Mouse (Mus musculus): Measurements from ENCODE around the gene Sgo1. TPM values are rescaled to one million over a fixed set of nuclear protein-coding genes. Genes with fewer than 3 reads are reported as not detected.
"Not testable (repeated sequence)": the region's sequence is repeated elsewhere in the genome, so short reads cannot be mapped to it uniquely, and the experiment has no call there.

Gene Sgo1
- total RNA-seq, 2 experiments from 2014 or later: 0.12 to 0.15 TPM

DNA sequence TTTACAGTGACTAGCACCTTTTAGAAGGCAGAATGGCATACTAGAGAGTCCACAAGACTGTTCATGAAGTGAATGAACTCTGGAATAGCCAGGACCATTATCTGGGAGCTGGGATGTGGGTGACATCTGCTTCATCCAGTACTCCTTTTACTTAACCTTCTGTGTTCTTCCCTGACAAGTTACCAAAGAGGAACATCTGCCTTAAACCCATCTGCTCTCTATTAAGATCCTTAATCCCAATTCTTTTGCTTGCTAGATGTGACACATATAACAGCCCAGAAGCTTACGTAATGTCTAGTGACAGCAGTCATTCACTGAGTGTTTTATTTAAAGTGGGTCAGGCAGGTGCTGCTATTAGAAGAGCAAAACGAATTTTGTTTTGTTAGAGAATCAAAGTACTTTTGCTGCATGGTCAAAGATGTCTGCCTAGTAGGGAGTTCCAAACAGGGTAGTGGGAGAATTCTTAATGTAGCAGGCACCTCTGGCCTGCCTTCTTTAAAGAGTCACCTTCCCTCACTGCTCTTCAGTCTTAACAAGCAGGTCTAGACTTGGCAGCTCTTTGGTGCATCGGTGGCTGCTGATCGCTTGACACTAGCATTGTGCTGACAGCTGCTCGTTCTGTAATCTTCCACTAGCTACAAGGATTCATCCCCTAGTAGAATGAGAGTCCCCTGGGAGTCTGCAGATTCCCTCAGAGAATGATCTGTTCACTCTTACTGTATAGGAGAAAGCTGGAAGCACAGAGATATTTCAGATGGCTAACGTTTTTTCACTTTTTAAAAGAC lies 27.9 kb downstream of the Sgo1 start:
- DNase-seq (ENCODE audit: low spot score in 2 of 2): no peak
- Histone ChIP-seq H3K4me3 (no peak overlapping the region), H3K27ac (no peak overlapping the region)
- TF ChIP-seq CTCF (conservative IDR thresholded peaks at IDR 0.05): no peak

DNA sequence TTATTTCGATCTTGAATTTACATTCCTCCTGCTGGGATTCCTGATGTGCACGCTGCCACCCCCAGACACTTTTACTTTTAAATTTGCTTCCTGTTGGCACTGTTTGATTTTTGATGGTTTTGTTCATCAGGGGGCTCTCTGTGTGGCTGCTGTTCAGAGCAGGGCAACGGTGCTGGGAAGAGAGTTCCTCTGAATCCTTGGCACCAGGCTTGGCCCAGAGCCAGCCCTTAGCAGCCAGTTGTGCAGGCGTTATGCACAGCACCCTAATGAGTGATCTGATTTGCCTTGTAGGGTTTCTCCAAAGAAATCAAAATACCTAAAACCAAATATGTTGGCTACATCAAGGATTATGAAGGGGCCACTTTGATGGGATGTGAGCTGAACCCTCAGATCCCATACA lies 29.4 kb downstream of the Sgo1 start:
- H3K27ac ChIP-seq: no peak overlapping the region
- DNase-seq (ENCODE audit: low spot score in 2 of 2): peak in 1 of 2 experiments; percentile 30
- H3K4me3 ChIP-seq: no peak overlapping the region
- no peak for TF ChIP-seq CTCF (conservative IDR thresholded peaks at IDR 0.05)

DNA sequence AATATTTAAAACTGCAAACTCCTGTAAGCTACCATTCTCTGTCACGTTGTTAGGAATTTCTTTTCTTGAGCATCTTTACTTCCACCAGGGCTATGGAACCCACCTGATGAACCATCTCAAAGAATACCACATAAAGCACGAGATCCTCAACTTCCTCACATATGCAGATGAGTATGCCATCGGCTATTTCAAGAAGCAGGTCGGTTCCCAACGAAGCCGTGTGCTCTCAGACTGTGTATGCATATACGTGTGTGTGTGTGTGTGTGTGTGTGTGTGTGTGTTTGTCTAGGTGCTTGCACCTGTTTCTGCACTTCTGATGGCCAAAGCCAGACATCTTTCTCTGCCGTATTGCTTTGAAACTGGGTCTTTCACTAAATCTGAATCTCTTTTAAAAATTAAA lies 29.9 kb downstream of the Sgo1 start:
- Histone ChIP-seq H3K27ac (no peak overlapping the region), H3K4me3 (no peak overlapping the region)
- no peak for TF ChIP-seq CTCF (conservative IDR thresholded peaks at IDR 0.05)
- no peak for DNase-seq (ENCODE audit: low spot score in 2 of 2)

DNA sequence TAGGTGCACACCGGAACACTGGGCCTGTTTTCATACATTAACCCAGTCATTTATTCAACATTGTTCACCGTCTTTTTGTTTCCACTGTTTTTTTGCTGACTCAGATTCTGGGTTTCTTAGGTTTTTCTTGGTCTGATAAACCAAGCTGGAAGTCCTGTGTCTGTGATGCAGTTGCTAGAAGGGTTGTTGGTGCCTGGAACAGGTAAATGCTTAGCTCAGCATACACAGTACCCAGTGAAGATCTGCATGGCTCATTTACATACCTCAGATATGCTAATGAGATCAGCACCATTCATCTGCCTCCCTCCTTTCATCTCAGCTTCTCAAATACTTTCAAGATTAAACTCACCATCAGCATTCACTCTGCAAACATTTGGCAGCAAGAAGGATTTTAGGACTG lies 30.5 kb downstream of the Sgo1 start:
- TF ChIP-seq CTCF (conservative IDR thresholded peaks at IDR 0.05): no peak
- no peak overlapping the region for H3K4me3 ChIP-seq
- no peak overlapping the region for H3K27ac ChIP-seq
- no peak for DNase-seq (ENCODE audit: low spot score in 2 of 2)

DNA sequence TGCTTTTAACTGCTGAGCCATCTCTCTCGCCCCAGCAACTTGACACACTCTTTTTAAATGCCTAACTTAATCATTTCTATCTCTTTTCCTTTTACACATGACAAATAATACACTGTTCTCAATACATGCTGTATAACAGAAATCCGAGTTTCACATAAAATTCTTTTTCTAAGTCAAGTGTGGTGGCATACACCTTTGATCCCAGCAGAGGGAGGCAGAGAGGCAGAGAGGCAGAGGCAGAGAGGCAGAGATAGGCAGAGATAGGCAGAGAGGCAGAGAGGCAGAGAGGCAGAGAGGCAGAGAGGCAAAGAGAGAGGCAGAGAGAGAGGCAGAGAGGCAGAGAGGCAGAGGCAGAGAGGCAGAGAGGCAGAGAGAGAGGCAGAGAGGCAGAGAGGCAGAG lies 31.7 kb downstream of the Sgo1 start:
- not testable (repeated sequence) for H3K27ac ChIP-seq; DNase-seq (ENCODE audit: low spot score in 2 of 2); H3K4me3 ChIP-seq
- peak; percentile 61 for TF ChIP-seq CTCF (conservative IDR thresholded peaks at IDR 0.05)

DNA sequence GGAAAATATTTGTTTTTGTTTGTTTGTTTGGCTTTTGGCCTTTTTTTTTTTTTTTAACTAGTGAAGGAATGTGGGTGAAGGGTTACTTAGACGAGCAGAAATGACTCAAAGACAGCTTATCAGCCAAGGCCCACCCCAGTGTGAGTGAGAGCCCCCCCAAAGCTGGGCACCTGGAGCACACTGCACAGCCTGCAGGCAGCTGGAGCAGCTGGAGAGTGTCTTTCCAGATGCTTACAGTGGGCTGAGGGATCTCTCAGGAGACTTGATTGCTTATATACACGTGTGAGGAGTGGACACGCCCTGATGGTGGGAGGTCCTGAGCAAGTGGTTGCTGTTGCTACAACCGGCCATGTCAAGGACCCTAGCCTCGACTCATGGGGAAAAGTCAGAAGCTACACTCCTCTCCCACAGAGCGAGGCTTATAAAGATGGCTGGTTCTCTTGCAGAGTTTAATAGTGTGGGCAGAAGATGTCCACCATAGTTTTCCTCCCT lies 32.7 kb downstream of the Sgo1 start:
- no peak for TF ChIP-seq CTCF (conservative IDR thresholded peaks at IDR 0.05)
- no peak for DNase-seq (ENCODE audit: low spot score in 2 of 2)
- H3K4me3 ChIP-seq: no peak overlapping the region
- no peak overlapping the region for H3K27ac ChIP-seq

DNA sequence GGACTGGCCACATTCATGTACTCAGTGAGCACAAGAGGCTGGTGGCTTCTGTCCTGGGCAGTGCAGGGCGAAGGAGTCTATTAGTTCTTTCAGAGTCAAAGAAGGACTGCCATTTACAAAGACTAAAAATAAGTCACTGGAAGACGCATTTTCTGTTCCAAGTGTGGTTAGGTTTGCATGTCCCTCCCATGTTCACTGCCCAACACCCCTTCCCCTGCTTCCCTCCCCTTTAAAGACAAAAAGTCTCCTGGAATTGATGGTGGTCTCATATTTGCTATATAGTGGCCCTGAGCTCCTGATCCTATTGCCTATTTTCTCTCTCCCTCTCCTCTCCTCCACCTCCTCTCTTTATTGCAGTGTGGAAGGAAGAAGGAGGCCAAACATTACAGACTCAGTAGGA lies 33.2 kb downstream of the Sgo1 start:
- no peak for DNase-seq (ENCODE audit: low spot score in 2 of 2)
- Histone ChIP-seq H3K27ac (no peak overlapping the region), H3K4me3 (no peak overlapping the region)
- TF ChIP-seq CTCF (conservative IDR thresholded peaks at IDR 0.05): no peak

DNA sequence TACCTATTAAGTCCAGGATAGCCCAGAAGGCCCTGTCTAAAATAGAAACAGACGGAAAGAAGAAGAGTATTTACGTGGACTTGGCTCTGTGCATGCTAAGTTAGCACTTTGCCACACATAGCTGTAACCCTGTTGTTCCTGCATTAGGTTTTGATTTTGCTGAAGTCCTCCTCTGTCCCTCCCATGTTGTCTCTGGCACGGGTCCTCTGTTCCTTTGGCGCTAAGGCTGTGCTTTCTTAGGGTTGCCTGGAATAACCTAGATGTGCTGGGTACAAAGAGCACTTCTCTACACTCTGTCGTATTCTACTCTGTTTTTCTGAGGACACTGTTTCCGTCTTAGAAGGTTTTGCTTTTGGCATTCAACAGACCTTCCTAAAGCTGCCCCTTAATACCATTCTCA lies 34.1 kb downstream of the Sgo1 start:
- DNase-seq (ENCODE audit: low spot score in 2 of 2): no peak
- TF ChIP-seq CTCF (conservative IDR thresholded peaks at IDR 0.05): no peak
- Histone ChIP-seq H3K27ac (no peak overlapping the region), H3K4me3 (no peak overlapping the region)

DNA sequence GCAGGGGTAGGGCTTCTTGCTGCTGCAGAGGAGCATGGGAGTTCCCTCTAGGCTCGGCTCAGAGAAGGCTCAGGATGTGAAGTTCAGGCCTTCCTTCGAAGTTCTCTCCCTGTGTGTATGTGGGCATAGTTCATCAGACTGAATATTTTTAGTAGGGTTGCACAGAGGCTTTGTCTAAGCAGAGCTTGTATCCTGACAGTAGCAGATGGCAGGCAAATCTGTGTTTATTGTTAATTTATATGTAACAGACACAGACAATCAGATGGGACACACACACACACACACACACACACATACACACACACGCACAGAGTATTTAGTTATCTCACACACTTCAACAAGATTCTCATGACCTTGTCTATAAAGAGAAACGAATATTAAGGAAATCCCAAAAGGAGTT lies 34.5 kb downstream of the Sgo1 start:
- peak; percentile 8 to 14 for DNase-seq (ENCODE audit: low spot score in 2 of 2)
- Histone ChIP-seq H3K4me3 (no peak overlapping the region), H3K27ac (no peak overlapping the region)
- TF ChIP-seq CTCF (conservative IDR thresholded peaks at IDR 0.05): no peak

DNA sequence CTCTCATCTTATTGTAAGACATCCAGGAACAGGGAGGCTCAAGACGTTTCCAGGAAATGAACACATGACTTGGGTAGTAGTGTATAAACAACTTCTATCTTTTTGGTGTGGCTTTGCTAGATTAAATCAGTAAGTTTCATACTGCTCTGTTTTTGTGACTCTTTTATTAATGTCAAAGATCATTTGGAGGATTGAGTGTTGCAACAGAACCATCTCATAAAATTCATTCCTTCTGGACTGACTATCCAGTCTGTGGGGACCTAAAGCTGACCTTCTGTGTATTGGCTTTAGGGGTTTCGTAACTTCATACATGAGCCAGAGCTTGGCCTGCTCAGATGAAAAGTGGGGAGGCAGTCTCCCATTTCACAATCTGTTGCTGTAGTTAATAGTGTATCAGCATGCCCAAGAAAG lies 38.9 kb downstream of the Sgo1 start:
- H3K27ac ChIP-seq: no peak overlapping the region
- no peak overlapping the region for H3K4me3 ChIP-seq
- TF ChIP-seq CTCF (conservative IDR thresholded peaks at IDR 0.05): no peak
- DNase-seq (ENCODE audit: low spot score in 2 of 2): no peak

DNA sequence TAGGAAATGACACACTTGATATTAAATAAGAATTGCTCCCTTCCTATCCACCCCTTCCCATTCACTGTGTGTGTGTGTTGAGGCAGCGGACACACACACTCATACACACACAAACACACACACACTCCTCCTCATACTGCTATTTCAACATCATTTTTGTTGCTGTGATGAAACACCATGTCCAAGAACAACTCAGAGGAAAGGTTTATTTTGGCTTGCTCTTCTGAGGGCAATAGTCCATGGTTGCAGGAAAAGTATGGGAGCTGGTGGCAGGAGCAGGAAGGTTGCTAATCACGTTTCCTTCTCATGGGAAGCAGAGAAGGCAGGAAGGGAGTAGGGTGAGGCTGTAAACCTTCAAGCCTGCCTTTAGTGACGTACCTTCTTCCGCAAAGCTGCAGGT lies 45.8 kb downstream of the Sgo1 start:
- no peak for DNase-seq (ENCODE audit: low spot score in 2 of 2)

DNA sequence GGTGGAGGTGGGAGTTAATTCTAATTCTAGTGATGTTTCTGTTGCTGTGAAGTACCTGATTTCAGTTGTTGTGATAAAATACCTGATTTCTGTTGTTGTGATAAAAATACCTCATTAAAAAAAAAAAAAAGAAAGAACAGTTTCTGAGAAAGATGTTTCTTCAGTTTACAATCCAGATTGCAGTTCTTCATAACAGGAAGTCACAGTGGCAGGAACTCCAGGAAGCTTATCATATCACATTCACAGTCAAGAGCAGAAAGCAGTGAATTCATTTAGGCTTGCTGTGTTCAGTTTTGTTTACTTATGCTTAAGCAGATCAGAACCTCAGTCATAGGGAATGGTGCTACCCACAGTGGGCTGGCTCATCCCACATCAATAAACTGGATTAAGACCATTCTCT lies 57.8 kb downstream of the Sgo1 start:
- no peak overlapping the region for H3K27ac ChIP-seq
- no peak overlapping the region for H3K4me3 ChIP-seq
- no peak for DNase-seq (ENCODE audit: low spot score in 2 of 2)
- no peak for TF ChIP-seq CTCF (conservative IDR thresholded peaks at IDR 0.05)

More for the DNA sequence above, 45.8 kb downstream of the Sgo1 start:
- Histone ChIP-seq H3K27ac (no peak overlapping the region), H3K4me3 (no peak overlapping the region)
- no peak for TF ChIP-seq CTCF (conservative IDR thresholded peaks at IDR 0.05)

DNA sequence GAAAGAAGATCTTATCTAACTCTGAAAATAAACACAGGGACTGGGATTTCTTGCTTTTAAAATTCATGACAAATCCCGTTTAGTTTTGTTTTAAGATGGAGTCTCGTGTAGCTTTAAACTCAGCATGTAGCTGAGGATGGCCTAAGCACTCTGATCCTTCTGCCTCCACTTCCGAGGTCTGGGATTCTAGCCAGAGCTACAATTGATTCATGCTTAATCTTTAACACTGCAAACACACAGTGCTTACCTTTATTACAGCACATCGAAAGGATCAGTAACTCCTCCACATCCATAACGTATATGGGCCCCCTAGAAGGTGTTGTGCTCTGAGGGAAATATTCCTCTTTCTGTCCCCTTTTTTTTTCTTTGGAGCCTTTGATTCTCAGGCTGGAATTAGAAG lies 61.0 kb downstream of the Sgo1 start:
- H3K4me3 ChIP-seq: no peak overlapping the region
- no peak overlapping the region for H3K27ac ChIP-seq
- DNase-seq (ENCODE audit: low spot score in 2 of 2): no peak
- no peak for TF ChIP-seq CTCF (conservative IDR thresholded peaks at IDR 0.05)

DNA sequence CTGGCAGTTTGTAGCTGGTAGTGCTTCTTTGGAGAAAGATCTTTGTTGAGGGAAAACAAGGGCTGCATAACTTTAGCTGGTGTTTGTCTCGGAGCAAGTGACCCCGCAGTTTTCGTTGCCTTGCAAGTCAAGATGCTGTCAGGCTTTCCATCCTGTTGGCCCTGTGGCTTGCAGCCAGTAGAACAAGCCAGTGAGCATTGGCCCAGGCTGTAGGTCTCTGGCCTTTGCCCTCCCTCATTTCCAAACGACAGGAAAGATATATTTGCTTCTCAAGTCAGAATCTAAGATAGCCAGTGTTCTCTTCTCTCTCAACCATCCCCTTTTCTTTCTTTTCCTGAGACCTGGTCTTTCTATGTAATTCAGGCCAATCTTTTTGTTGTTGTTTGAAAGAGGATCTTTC lies 61.6 kb downstream of the Sgo1 start:
- DNase-seq (ENCODE audit: low spot score in 2 of 2): no peak
- TF ChIP-seq CTCF (conservative IDR thresholded peaks at IDR 0.05): no peak
- Histone ChIP-seq H3K27ac (no peak overlapping the region), H3K4me3 (no peak overlapping the region)

Data from layer of hippocampus, adult 2 months (tissue).